ENCODE assay signal across 8 mouse cellular contexts in the genomic region with DNA sequence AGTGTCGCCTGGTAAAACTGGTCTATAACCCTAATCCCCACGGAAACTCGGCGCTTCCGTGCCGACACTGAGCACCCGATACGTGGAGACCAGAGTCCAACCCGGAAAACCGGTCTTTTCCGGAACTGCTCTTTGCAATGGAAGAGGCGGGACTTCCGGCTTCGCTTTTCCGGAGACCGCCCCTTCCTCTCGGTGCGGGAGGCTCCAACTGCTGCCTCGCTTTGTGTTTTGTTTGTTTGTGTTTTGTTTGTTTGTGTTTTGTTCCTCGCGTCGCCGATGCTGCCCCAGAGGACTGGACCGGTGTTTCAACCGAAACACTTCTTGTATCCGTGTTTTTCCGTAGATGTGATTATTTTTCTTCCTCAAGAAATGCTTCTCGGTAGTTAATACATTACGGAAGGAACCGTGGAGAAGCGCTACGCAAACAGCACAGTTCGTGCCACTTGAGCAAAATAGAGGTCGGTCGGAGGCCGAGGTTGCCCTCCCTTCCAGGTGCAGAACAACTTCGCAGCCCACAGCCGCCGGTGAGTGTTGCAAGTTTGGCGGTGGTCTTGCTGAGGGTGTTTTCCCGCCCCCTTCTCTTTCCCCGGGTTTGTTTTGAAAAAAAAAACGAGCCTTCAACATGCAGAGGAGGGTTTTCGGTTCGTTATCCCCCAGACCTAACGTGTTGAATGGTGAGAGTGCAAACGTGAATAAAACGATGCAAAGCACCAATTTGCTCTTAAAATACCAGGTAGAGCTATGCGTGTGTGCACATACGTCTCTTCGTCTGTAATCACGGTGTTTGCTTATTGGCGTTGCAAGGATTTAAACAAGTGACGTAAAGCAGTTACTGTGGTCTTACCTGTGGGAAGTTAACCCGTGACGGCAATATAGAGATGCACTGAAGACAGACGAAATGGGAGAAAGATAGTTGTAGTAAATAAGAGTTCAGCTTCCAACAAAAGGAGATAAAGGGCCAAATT. TPM values are rescaled to one million over a fixed set of nuclear protein-coding genes. Genes with fewer than 3 reads are reported as not detected.
DNase-seq lines count a peak whose midpoint lies in the region; ATAC-seq and TF ChIP-seq lines count a peak whose summit lies in the region.

A gene (plus strand): TSS at position 173 of the 965 bp plus-strand sequence.

- H3K4me1 ChIP-seq in bone marrow, adult 2 months (ENCODE audit: control insufficient read depth, insufficient read depth, low read length) = no peaks in the 10 kb centered on the region; the same call in 1 of the 2 replicates
- H3K4me1 ChIP-seq in embryonic facial prominence, embryonic 15.5 days = peaks cover 10% of the 10 kb centered on the region
- H3K4me1 ChIP-seq in limb, embryonic 14.5 days (ENCODE audit: control insufficient read depth, insufficient read depth, low read length) = peaks cover 9% of the 10 kb centered on the region
- H3K4me1 ChIP-seq in midbrain, postnatal 0 days (ENCODE audit: insufficient read depth, low read length) = peaks cover 4% of the 10 kb centered on the region; the same call in 1 of the 2 replicates

- peak within 1 kb of the TSS; percentile 96 for H3K4me3 ChIP-seq in bone marrow, adult 2 months (replicated peaks; ENCODE audit: control insufficient read depth, low read depth, low read length)
- peak within 1 kb of the TSS; percentile 74 for H3K4me3 ChIP-seq in embryonic facial prominence, embryonic 15.5 days (replicated peaks)
- H3K4me3 ChIP-seq in limb, embryonic 14.5 days (replicated peaks; ENCODE audit: low read length) = peak within 1 kb of the TSS; percentile 83
- peak within 1 kb of the TSS; percentile 69 for H3K4me3 ChIP-seq in midbrain, postnatal 0 days (ENCODE audit: low read depth, low read length)

- no peaks in the 10 kb centered on the region for H3K9me3 ChIP-seq in embryonic facial prominence, embryonic 15.5 days (replicated peaks)
- no peaks in the 10 kb centered on the region for H3K9me3 ChIP-seq in limb, embryonic 14.5 days (ENCODE audit: control insufficient read depth, low read length)
- no peaks in the 10 kb centered on the region for H3K9me3 ChIP-seq in midbrain, postnatal 0 days (ENCODE audit: low read length)

- peaks cover 31% of the 10 kb centered on the region for H3K36me3 ChIP-seq in embryonic facial prominence, embryonic 15.5 days
- peaks cover 35% of the 10 kb centered on the region for H3K36me3 ChIP-seq in limb, embryonic 14.5 days (ENCODE audit: control insufficient read depth, insufficient read depth, low read length)
- peaks cover 25% of the 10 kb centered on the region for H3K36me3 ChIP-seq in midbrain, postnatal 0 days (ENCODE audit: insufficient read depth, low read length)

- peak; percentile 93 for TF ChIP-seq POLR2A in bone marrow, adult 2 months (IDR thresholded peaks at IDR 0.05; ENCODE audit: borderline replicate concordance, control insufficient read depth, low read depth, low read length)
- peak; percentile 94; the same call in 1 of the 2 replicates for TF ChIP-seq POLR2A in limb, embryonic 14.5 days (IDR thresholded peaks at IDR 0.05; ENCODE audit: borderline replicate concordance, extremely low read depth, insufficient read depth, insufficient read length)

- H3K27ac ChIP-seq in bone marrow, adult 2 months (ENCODE audit: control insufficient read depth, insufficient read depth, low read depth, low read length, poor library complexity) = peak within 1 kb of the TSS; percentile 54
- H3K27ac ChIP-seq in embryonic facial prominence, embryonic 15.5 days (replicated peaks) = peak within 1 kb of the TSS; percentile 86
- peak within 1 kb of the TSS; percentile 71 for H3K27ac ChIP-seq in limb, embryonic 14.5 days (replicated peaks; ENCODE audit: low read depth, low read length)
- H3K27ac ChIP-seq in midbrain, postnatal 0 days (ENCODE audit: low read depth, low read length) = peak within 1 kb of the TSS; percentile 87

- 5% methylated on average over 57 of the region's 57 CpGs for whole genome bisulfite sequencing in bone marrow, adult 2 months
- 9% methylated on average over 57 of the region's 57 CpGs for WGBS in embryonic facial prominence, embryonic 15.5 days
- 2% methylated on average over 57 of the region's 57 CpGs for WGBS in limb, embryonic 14.5 days
- WGBS in midbrain, postnatal 0 days = under 1% methylated on average over 57 of the region's 57 CpGs

- TF ChIP-seq CTCF in bone marrow, adult 2 months (IDR thresholded peaks at IDR 0.05; ENCODE audit: control insufficient read depth, insufficient read depth, low read length) = no peak
- no peak for TF ChIP-seq CTCF in midbrain, postnatal 0 days (IDR thresholded peaks at IDR 0.05)

- DNase-seq in 416B (ENCODE audit: low read depth) = peak; percentile 88
- DNase-seq in heart, adult 8-10 months (ENCODE audit: low spot score) = peak; percentile 90
- DNase-seq in kidney, adult 9 months = peak; percentile 92
- DNase-seq in limb, embryonic 14.5 days (ENCODE audit: low spot score) = peak; percentile 96
- peak; percentile 96 for DNase-seq in midbrain, postnatal 0 days (ENCODE audit: low spot score)
- DNase-seq in spleen, postnatal 14 days (ENCODE audit: low spot score in 2 of 2) = peak; percentile 72 to 82

- peak within 1 kb of the TSS; percentile 68 for H3K9ac ChIP-seq in embryonic facial prominence, embryonic 15.5 days
- H3K9ac ChIP-seq in limb, embryonic 14.5 days (ENCODE audit: low read depth, low read length, severe bottlenecking) = peak within 1 kb of the TSS; percentile 78
- H3K9ac ChIP-seq in midbrain, postnatal 0 days (replicated peaks; ENCODE audit: low read length, poor library complexity, severe bottlenecking) = peak within 1 kb of the TSS; percentile 72

- H3K4me2 ChIP-seq in embryonic facial prominence, embryonic 15.5 days (replicated peaks) = peak within 1 kb of the TSS; percentile 65
- peak within 1 kb of the TSS; percentile 81 for H3K4me2 ChIP-seq in limb, embryonic 14.5 days (replicated peaks; ENCODE audit: low read depth, low read length, severe bottlenecking)
- H3K4me2 ChIP-seq in midbrain, postnatal 0 days (ENCODE audit: low read depth, low read length, poor library complexity, severe bottlenecking) = peak within 1 kb of the TSS; percentile 66

- peak; percentile 92 for ATAC-seq in embryonic facial prominence, embryonic 15.5 days (ENCODE audit: insufficient number of reproducible peaks, low FRiP score, low TSS enrichment, low read depth)
- peak; percentile 96 for ATAC-seq in limb, embryonic 14.5 days (ENCODE audit: low FRiP score, low read depth)
- peak; percentile 97 for ATAC-seq in midbrain, postnatal 0 days (ENCODE audit: low FRiP score)

- H3K27me3 ChIP-seq in embryonic facial prominence, embryonic 15.5 days = no peaks in the 10 kb centered on the region
- H3K27me3 ChIP-seq in limb, embryonic 14.5 days (ENCODE audit: control insufficient read depth, insufficient read depth, low read length) = no peaks in the 10 kb centered on the region
- no peaks in the 10 kb centered on the region for H3K27me3 ChIP-seq in midbrain, postnatal 0 days (ENCODE audit: insufficient read depth, low read length)

RNA-seq across cellular contexts. Expression of the gene that starts here (rescaled TPM):
- polyA plus RNA-seq in bone marrow, adult 2 months (2011; ENCODE audit: insufficient read depth, insufficient read length, low replicate concordance, missing spikeins) = 26.9 and 58.6 TPM in 2 replicates
- polyA plus RNA-seq in embryonic facial prominence, embryonic 15.5 days (2015; fragmentation: Nextera tagmentation; extraction: Ambion mirVana) = 64.1 and 70.5 TPM in 2 replicates
- total RNA-seq in heart, adult 8-10 months (2022) = 1 to 10 TPM; 5.2 to 7.9 (median 7.4) TPM
- 75.9 and 103 TPM in 2 replicates for polyA plus RNA-seq in limb, embryonic 14.5 days (2012; rRNA removed)
- 61.2 and 74.9 TPM in 2 replicates for polyA plus RNA-seq in limb, embryonic 14.5 days (2014; fragmentation: Nextera tagmentation; extraction: Ambion mirVana)
- 58.5 and 79.7 TPM in 2 replicates for total RNA-seq in midbrain, postnatal 0 days (2014; rRNA removed)
- 57.5 and 60.6 TPM in 2 replicates for polyA plus RNA-seq in midbrain, postnatal 0 days (2015; fragmentation: Nextera tagmentation; extraction: Ambion mirVana)

Comparison
In these comparisons a context has a peak if more than half of its experiments do, and no peak if none do; other contexts are left out.
1. Peak in every context shown above with its lines: DNase-seq, ATAC-seq, H3K4me3 ChIP-seq and H3K27ac ChIP-seq.